Mouse (Mus musculus): Measurements from ENCODE around the gene Aldh3a1.
A peak's percentile ranks its signal among the peaks of the same experiment; 100 is the strongest.

Gene Aldh3a1

DNA sequence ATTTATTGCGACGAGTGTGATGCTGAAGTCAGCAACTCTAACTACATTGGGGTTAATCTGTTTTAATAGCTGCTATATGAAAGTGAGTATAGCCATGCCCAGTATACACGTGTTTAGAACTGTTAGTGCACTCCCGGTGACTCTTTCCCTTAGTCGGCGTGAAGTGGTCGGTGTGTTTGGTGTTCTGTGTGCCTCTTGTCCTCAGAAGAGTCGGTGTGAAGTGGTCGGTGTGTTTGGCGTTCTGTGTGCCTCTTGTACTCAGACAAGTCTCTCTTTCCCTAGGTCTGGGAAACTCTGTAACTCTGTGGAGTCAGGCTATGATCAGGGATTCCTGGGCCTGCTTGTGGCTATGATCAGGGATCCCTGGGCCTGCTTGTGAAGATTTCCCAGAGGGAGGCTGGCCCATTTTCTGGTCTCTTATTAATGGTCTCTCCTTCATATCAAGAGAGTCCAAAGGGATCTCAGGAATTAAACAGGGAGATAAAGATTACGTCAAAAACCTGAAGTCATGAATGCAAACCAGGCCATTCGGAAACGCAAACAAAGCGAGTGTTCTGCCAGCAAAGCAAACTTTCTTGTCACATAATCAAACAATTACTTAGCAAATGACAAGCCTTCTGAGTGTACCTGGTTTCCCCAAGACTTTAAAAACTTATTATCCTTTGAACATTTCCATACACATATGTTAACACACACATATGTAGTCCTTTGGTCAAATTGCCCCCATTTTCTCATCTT lies 10.6 kb upstream of the Aldh3a1 start:
- DNase-seq (ENCODE audit: low read depth, low spot score), result no peak

DNA sequence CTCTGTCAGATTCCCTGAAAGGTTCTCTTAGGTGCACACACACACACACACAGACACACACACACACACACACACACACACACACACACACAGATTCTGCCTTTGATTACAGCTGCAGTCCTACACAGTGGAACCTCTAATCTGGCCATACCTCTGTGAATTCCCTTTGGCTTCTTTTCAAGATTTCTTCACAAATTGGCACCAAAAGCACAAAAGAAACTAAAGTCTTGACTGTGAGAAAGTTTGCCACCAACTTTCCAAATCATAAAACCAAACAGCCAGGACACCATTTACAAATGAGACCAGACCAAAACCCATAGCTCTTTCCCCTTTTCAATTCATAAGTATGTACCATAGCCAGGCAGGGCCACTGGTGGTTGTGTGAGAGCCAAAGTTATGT lies 9.4 kb upstream of the Aldh3a1 start:
- DNase-seq (ENCODE audit: low read depth, low spot score), result no peak

DNA sequence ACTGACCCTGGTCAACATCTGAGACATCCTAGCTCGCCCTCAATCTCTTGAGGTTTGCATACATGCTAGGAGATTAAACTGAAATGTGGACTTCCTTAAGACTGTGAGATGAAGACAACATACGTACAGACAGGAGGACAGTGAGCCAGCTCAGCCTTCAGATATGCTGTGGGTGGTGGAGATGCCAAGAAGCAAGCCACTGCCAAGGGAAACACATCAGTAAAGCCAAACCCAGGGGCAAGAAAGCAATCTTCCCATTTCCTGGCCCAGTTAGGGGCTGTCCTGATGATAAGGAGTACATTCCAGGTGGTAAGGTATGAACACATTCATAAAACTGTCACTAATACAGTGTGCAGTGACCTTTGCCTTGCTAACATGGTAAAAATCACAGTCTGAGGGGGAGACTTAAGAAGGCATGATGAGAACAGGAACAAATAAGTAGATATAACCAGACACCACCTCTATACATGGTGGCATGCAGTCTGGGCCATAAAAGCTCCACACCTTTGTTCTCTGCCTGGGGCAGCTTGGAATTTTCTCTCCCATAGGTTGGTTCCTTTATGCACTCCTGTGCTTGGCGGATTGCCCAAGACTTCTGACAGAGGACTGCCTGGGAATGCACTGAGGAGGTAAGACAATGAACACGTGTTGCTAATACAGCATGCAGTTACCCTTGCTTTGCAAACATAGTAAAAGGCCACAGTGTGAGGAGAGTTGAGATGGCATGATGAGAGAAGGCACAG lies 7.5 kb upstream of the Aldh3a1 start:
- DNase-seq (ENCODE audit: low read depth, low spot score), result no peak

DNA sequence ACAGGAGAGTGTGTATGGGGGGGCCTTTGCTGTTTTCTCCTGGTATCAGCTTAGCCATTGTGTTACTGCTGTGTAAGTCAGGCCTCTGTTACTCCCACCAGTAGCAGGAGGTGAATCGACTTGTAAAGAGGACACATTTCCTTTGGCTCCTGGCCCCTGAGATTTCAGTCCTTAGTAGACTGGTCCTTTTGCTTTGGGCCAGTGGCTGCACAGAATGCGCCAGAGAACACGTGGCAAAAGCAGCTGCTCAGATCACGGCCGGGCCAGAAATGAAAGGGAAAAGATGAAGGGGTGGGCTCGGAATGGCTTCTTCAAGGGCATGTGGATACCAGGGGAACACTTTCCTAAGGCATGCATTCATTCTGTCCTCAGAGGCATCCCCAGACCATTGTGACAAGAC lies 5.2 kb upstream of the Aldh3a1 start:
- no peak for DNase-seq (ENCODE audit: low read depth, low spot score)

DNA sequence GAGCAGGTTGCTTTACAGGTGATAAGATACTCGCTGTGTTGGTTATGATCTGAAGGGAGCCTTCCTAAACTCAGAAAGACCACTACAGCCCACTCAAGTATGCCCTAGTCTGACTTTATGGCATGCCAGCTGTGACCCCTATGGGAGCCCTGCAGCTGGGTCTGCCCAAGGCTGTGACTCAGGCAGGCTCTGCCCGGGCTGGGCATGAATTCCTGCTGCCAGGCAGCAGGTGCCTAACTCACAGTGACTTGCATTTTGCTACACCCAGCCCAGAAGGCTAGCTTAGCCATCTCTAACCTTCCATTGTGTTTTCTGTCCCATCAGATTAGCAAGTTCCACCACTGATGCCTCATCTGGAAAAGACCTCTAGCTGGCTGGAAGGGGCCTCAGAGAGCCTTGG lies 4.5 kb upstream of the Aldh3a1 start:
- no peak for DNase-seq (ENCODE audit: low read depth, low spot score)

DNA sequence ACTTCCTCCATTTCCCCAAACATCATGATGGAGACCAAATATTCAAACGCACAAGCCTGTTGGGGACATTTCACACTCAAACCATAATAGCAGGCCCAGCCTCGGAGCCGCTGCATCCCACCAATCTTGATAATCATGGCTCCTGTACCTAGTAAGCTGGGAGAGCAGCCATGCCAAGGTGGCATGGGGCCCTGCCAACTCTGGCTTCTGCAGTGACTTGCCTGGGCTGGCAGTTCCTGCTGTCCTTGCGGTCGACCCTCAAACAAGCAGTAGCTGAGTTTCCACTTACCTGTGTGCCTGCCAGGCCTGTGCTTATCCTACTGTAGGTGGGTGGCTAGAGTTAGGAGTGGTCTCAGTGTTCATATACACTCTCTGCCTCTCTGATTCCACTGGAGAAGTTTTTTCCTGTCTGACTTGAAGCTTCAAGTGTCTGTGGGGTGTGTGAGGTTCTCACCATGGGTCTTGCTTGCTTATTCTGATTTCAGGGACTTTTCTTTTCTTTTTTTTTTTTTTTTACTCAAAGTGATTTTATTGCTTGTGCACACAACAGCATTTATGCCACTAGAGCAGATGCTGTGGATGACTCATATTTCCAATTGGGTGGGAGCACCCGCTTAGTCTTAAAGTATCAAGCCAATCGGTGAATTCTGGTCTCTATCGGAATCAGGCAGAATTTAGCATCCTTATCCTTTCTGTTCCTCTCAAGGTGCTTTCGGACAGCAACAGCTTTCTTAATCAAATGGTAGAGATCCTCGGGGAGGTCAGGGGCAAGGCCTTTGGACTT lies 2.0 kb upstream of the Aldh3a1 start:
- DNase-seq (ENCODE audit: low read depth, low spot score), result no peak

DNA sequence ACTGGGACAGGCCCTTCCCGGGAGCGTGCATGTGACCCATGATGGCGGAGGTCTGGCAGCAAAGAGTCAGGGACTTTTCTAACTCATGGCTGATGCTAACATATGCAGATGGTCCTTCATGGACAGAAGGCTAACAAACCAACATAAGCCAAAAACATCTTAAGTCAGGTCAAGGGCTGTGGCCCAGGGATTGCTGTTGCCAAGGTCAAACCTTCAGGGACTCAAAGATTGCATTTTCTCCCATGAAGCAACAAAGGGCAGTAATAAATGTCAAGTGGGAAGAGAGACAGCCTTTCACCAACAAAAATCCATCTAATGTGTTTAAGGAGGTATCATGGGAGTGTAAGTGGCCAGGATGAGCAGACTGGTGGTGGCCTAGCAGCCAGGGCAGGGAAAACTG lies 1.2 kb upstream of the Aldh3a1 start:
- DNase-seq (ENCODE audit: low read depth, low spot score), result no peak

DNA sequence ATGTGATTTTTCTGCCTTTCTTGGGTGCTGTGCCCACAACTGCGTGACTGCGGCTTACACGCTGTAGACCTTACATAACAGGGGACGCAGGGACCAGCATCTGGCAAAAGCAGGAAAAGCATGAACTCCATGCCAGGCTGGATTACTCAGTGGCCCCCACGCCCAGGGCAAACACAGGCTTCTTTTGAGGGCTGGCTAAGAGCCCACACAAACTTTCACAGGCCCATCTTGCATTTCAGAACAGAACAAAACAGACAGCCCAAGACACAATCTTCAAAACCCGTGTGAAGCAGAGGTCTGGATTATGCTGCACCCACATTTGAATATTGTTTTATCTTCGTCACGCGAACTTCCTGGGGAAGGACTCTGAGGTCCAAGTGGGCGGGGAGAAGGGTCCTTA lies 979 bp downstream of the Aldh3a1 start:
- no peak for DNase-seq (ENCODE audit: low read depth, low spot score)

DNA sequence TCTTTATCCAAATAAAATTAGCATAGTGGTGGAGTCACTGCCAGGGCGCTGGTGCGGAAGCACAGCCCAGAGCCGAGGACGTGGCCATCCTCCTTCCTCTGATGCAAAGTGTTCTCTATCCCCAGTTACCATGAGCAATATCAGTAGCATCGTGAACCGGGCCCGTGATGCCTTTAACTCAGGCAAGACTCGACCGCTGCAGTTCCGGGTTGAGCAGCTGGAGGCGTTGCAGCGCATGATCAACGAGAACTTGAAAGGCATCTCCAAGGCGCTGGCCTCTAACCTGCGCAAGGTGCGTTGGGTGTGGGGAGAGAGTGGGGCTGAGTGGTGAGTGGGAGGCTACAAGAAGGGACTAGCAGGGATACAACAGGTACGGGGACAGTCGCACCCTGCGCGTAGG lies 4.8 kb downstream of the Aldh3a1 start:
- DNase-seq (ENCODE audit: low read depth, low spot score), result no peak

DNA sequence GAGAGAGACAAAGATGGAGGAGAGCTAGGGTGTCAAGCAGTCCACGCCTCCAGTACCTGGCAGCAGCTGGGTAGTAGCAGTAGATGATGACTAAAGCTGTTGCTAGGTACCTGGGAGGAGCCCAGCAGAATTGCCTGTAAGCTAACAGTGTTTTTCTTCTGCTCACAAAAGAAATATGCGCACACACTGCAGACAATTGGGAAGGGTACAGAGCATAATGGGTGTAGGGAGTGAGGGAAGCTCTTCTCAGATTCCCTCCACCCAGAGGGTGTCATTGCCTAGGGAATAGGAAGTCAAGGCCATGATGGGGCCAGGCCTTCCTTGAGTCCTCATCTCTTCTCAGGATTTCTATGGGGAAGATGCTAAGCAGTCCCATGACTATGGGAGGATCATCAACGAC lies 8.6 kb downstream of the Aldh3a1 start:
- DNase-seq (ENCODE audit: low read depth, low spot score), result no peak

DNA sequence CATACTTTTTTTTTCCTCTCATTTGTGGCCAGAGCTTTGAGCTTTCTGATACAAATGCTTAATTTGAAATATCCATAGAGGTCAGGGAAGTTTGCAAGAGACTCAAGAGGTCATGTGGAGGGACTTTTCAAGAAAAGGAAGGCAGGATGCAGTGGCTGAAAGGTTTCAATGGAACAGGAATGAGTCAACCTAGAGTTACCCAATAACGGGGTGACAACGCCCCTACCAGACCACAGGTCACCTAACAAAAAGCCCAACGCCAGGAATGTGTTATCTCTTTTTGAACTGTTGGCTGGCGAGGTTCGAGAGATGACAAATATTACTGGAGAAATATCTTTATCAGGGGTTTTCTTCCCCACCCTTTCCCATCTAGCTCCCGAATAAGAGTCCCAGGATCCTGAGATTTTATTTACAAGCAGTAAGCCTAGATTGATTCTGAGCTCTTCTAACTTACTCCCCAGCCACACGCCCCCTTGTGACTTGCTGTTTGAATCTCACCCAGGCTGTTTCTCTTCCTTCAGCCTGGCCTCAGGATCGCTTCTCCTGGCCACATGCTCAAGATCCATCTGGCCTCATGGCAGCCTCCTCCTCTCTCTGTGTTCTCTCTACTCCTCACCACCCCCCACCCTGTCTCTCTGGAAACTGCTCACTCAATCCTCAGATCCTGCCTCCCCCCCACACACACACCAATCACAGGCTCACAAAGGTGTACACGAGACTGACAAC lies 13.0 kb downstream of the Aldh3a1 start:
- no peak for DNase-seq (ENCODE audit: low read depth, low spot score)

DNA sequence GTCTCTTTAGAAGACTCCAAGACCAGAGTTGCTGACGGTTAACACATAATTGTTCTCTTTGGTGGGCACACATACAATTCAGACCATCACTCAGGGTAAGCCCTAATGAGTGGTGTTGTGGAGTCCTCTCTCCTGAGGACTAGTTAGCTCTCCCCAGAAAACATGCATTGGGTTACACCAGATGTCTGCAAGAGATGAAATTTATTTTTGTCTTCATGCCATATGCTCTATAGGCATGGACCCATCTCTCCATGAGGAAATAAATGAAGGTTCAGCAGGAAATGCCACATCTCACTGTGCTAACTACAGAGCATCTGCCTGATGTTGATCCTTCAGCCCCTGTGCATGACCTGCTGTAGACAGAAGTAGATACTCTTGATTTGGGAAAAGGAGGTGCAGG lies 14.7 kb downstream of the Aldh3a1 start:
- no peak for DNase-seq (ENCODE audit: low read depth, low spot score)

DNA sequence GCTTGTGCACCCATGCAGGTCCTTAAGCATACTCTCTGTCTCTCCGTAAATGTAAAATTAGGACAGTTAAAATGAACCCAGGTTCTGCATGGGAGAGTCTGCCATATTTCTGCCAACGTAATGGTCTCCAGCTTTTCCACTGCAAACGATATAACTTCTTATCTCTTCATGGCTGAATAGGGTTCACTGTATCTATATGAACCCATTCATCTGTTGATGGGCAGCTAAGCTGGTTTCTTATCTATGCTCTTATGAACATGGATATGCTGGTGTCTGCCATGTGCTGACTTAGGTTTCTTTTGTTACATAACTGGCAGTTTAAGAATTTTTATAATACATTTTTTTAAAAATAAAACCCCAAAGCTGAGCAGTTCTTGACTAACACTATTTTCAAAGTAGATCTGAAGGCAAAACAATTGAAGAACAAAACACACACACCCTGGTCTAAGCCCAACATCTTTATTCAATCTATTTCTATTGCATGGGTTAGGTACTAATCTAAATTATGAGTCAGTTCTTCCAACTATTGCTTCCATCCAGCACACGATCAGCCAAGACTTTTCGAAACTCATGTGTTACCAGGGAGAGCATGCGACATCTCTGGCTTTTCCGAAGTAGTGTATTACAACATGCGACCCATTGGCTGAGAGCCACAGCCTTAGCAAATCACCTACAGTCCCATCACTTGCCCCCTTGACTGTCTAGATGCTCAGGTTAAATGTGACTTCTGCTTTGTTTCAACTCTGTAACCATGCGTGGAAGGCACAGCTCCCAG lies 15.8 kb downstream of the Aldh3a1 start:
- DNase-seq (ENCODE audit: low read depth, low spot score), result no peak

DNA sequence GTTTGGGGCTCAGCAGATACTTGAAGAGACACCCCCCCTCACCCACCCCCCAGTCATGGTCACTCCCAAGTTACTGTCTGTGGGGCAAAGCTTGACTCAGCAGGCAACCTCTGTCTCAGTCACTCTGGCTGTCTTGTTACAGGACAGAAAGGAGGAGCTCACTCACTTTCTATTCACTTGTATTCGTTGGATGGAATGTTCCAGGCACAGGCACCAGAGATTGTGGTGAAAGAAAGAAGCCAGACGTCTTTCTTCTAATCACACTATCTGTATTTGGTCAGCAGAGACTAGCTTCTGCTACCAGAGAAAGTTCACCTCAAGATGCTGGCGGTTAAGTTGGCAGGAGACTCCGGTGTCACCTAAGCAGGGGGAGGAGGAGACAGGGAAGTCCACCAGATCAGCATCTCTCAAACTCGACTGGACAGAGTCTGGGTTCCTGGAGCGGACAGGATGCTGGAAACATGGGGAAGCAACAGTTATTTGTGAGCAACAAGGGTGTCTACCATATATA lies 17.0 kb downstream of the Aldh3a1 start:
- no peak for DNase-seq (ENCODE audit: low read depth, low spot score)

DNA sequence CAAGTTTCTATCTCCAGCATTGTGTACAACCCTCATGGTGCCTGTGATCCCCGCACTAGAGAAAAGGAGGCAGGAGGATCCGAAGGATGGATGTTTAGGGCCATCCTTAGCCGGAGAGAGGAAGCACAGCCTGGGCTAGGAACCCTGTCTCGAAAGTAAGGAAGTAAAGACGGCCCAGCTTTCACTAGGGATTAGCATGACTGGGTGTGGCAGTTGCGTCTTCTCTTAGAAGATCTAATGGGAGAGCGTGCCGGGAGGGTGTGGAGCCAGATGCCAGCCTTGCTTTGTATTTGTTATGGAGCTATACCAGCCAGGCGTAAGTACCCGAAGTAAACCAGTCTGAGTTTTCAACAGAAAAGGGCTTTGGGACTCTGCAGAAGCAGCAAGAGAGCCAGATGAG lies 17.6 kb downstream of the Aldh3a1 start:
- no peak for DNase-seq (ENCODE audit: low read depth, low spot score)

DNA sequence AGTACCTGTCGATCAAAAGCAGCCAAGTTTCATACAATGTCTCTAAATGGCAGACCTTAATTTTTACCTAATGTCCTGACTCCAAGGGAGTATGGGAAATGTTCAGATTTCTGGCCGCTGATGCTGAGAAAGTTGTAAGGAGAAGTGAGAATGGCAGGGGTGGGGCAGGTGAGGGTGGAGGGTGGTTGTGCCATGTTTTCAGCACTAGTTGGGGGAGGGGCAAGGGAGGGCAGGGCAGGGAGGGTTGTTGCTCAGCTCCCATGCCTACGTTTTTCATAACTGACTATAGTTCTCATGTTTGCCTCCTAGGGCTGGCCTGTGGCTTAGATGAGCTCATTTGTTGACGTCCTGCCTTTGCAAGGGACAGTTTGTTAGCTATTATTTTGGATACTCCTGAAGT lies 18.2 kb downstream of the Aldh3a1 start:
- no peak for DNase-seq (ENCODE audit: low read depth, low spot score)

DNA sequence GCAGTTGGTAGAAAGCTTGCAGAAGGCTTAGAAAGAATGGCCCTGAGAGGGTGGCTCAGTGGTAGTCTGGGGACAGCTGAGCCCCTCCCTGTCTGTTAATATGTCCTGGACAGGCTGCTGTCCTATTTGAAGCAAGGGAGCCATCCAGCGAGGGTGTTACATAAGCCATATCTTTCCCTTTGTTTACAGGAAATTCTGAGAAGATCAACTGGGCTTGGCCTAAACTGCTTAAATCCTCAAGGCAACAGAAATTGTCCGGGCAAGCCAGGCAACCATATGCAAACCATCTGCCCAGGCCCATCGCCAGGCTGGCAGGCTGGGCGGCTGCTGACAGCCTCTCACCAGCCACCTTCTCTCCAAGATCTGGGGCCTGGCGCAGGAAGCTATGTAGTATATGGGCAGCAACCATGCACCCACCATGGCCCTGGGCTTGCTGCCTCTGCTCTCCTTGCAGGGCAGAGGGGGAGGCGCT lies 18.6 kb downstream of the Aldh3a1 start:
- no peak for DNase-seq (ENCODE audit: low read depth, low spot score)

DNA sequence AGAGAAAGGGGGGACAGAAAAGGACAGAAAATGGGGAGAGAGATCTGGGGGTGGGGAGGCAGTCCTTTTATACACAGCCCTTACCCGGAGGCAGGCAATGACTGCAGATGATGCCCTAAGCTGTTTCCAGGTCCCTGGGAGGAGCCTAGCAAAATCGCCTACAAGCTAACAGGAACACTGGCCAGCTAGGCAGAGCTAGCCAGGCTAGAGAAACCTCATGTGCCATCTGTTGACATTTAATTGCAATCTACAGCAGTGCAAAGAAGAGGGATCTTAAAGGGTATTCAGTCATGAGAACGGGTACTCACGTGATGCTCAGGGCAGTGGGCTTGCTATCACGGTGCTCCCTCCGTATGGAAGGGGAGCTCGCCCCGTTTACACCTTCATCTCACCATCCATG lies 20.5 kb downstream of the Aldh3a1 start:
- no peak for DNase-seq (ENCODE audit: low read depth, low spot score)

DNA sequence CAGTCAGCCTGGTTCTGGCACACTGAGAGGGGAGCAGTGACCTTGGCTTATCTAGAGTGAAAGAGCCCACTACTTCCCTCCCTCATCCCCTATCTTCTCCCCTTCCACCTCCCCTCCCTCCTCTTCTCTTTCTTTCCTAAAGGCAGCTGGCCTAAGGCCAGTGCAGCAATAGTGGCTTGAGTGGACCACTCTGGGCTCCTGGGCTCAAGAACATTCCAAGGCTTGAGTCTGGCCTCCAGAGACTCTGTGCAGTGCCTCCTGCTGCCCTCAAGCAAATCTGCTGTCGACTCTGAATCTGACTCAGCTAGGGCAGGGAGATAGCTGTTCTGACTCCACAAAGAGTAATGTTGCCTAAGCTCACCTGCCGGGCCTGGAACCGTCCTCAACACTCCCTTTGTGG lies 21.1 kb downstream of the Aldh3a1 start:
- no peak for DNase-seq (ENCODE audit: low read depth, low spot score)

DNA sequence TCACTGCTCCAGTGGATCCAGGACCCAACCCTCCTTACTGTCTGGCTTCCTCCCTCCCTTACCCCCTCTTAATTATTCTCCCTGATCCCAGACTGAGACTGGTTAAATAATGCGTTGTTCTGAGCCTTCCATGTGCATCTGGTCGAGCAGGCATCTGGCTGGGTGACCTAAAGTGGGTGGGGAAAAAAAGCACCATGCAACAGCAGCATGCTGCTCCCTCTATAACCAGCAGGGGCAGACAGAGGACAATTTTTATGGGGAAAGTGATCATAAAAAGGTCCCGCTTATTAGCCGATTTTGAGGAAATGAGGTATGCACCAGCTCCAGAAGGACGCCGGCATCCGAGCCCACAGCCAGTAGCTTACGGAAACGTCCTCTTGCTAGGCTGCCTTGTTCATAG lies 24.0 kb downstream of the Aldh3a1 start:
- peak; percentile 38 for DNase-seq (ENCODE audit: low read depth, low spot score)

DNA sequence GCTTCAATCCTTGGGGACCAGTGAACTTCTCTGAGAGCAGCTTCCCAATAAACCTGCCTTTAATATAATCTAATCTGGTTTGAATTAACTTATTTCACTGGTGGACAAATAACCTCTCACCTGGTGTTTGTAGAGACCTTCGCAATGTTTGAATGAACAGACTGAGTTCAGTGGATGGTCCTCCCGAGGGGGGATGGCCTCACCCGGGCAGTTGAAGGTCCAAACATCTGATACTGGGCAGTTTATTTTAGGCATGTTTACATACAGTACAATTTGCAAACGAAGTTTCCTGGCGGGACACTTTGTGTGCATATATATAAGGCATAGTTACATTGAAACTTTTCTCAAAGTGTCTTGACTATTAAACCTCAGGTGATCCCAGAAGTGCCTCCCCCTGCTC lies 26.8 kb downstream of the Aldh3a1 start:
- DNase-seq (ENCODE audit: low read depth, low spot score), result no peak
